Mouse (Mus musculus) lung, postnatal 25 days (tissue): Measurements from ENCODE around the gene Gjd2.

Experiments used
- DNase-seq: peaks from one replicate; pipeline ENCODE4 v3.0.0; 2022; ENCODE audit warnings: low spot score

Gjd2 gene

DNA sequence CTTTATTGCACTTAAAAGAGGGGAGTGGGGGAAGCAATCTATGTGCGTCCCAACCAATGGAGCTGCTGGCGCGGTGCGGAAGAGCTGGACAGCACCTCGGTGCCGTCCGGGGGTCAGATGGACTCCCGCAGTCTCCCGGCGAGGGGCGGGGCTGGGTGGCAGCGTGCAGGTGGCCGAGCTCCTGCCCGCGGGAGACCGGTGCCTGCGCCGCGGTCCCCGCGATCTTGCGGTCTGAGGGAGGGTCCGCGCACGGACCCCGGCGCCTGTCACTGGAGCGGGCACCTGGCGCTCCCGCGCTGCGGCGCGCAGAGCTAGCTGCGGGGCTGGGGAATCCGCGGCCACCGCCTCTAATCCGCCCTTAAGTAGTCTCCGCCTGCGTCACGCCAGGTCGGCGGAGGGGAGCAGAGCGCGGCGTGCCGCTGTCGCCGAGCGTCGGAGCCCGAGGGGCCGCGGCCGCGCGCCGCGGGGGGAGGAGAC, at the start of gene Gjd2:
Gjd2 (minus strand) TSS at position 325 of the 477 bp plus-strand sequence.
- no peak for DNase-seq

DNA sequence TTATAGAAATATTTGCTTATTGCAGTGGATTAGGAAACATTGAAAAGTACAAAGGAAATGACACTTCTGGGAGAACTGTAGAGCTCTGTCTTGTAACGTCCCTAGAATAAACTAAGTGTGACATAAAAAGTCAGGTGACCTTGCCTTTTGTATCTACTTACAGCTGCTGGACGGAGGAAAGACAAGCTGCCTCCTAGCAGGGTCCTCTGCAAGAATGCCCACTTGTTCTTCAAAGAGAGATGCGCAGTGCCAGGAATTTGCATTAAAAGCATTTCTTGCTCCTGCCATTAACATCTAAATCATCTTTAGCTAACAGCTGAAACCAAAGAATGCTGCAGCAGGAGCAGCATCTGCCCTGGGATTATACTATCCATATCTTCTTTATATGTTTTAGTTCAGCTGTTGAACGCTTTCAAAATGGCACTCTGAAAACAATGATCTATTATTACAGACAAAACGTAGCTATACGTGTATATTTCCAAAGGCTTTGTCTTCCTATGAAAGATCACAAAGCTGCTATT, 46.7 kb upstream of the Gjd2 start:
- DNase-seq, result no peak

DNA sequence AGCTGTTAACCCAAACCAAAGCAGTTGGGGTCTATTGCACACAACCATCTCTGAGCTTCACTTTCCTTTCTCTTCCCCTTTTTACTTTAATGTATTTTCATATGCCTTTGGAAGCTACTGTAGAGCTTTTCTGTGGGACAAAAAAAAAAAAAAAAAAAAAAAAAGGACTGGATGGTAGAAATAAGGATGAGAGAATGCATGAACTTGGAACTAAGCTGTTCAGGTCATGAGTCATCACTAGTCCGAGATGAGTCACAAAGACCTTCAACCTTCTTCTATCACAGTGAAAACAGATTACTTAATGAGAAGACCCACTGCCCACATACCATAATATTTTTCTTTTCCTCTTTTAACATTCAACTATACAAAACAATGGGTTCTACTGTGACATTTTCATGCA, 46.2 kb upstream of the Gjd2 start:
- no peak for DNase-seq

DNA sequence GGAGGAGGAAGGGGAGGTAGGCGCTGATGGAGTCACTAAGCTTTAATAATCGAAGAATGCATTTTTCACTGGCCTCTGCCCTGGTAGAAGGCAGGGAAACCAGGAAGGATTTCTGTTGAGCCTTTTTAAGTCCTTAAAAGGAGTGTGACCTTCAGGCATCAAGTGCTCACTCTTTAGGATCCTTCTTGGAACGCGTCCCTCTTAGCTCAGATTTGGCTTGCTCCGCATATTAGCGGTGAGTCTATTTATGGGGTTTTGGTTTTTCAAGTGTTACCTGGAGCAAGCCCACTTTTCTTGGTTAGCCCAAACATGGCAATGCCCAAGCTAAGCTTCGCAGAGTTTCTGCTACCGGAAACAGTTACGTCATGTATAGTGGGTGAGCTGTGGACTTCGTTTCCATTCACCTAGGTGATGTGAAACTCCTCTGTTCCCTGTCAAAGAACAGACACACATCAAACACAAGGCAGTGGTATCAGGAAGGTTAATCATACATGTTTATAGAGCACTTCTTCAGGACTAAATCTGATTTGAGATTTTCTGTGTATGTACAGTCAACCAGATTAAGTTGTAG, 44.9 kb upstream of the Gjd2 start:
- no peak for DNase-seq

DNA sequence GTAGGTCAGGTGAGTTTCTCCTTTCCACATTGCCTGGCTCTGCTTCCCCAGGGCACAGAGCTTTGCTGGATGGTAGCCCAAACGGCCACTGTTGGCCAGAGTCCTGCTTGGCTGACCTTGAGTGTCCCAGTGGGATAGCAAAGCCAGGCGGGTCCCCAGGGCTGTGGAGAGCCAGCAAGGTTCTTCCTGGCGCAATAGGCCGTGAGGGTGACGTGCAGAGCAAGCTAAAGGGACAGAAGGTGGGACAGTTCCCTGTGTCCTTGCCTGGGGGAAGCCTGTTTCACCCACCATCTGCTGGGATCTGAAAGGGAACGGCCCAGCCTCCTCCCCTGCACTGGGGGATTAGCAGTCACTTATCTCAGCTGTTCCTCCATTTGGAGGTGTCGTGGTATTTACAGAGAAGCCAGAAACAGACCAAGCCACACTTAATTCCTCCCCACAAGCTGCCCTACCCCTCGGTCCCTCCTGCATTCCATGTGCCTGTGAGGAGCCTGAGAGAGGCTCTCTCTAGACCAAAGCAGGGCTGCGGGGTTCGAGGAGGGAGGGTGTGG, 44.0 kb upstream of the Gjd2 start:
- DNase-seq, result no peak

DNA sequence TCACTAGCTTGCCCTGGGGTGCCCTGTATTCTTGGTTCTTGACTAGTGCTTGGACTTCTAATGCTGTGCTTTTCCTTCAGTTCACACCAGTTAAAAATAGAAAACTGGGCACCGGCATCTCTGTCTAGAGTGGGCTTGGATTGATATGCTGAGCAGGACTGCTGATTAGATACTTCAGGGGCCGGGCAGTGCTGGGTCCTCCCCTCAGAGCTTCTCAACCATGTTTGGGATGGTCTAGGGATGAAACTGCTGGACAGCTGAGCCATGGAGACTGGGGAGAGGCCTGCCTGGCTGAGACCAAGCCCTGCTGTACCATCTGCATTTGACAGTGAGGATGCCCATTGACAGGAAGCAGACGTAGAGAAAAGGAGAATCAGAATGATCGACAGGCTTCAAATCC, 40.7 kb upstream of the Gjd2 start:
- DNase-seq, result no peak

DNA sequence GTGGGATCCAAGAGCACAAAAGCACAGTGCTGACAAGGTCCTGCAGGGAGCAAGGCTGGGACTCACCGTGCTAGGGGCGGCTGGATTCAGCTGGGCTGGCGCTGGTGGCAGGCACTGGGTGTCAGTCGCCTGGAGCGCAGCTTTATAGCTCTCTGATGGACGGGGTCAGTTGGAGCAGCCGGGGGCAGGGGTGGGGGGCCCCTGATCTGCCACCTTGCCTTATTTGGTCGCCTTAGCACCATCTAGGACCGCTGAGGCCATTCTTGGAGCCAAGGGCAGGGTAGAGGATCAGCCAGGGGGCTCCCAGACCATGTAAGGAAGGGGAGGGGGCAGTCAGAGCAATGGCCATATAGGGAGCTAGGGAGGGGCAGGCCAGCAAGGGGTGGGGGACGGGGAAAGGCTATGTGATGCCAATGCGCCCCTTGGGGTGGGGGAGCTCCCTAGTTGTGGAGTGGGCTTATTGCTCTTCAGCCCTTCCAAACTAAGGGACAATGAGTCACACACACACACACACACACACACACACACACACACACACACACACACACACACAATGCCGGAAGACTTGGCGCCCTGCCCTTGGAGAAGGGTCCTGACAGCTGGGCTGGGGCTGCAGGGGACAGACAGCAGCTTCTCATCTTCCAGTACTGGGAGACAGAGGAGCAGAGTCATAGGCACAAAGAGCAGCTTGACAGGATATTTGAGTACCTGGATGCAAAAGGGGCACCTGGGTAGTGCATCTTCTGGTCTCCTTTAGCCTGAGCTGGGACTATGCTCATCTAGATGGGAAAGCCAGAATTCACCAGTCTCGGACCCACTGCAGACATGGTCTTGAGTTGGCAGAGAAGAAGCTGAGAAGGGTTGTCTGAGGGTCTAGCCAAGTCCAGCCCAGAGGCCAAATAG, 39.5 kb upstream of the Gjd2 start, which contains the start of gene Actc1:
Actc1 (minus strand) TSS at position 853 of the 903 bp plus-strand sequence.
- no peak for DNase-seq

DNA sequence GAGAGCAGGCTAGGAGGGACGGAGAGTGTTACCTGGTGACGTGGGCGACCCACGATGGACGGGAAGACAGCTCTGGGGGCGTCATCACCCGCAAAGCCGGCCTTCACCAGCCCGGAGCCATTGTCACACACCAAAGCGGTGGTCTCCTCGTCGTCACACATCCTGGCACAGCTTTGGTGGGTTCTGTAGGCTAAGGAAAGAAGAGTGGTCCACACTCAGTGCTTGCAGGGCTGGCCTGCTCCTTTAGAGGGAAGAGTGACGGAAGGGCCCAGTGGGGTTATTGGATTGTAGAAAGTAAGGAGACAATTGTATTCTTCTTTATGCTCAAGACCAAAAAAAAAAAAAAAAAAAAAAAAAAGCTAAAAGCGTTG, 38.4 kb upstream of the Gjd2 start:
- DNase-seq, result no peak

DNA sequence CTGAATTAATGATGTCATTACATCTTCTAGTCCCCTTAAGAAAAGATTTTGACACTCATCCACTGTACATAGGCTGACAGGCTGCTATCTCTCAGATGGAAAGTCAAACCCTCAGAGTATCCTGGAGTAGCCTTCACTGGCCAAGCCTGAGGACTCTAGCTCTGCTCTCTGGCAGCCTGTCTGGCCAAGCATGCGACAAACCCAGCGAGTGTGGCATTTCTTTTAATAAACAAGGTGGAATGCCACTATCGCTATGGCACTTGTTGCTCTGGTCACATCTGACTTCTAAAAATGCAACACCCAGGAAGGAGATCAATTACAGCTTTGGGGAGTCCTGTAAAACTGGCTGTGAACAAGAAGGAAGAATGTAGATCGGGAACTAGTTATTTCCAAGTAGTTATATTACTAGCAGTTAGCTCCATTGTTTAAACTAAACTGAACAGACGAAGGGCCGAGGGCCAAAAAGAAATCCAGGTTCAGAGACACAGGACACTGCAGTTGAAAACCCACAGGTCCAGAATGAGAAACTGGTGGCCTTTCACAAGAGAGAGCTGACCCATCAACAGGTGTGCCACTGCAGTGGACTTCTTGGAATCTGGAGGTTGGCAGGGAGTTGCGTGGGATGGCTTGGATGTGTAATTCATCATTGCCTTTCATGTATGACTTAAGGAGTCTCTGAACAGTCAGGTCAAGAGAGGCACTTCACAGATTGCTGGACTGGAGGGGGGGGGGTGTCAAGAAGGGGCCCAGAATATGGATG, 37.9 kb upstream of the Gjd2 start:
- DNase-seq, result no peak

DNA sequence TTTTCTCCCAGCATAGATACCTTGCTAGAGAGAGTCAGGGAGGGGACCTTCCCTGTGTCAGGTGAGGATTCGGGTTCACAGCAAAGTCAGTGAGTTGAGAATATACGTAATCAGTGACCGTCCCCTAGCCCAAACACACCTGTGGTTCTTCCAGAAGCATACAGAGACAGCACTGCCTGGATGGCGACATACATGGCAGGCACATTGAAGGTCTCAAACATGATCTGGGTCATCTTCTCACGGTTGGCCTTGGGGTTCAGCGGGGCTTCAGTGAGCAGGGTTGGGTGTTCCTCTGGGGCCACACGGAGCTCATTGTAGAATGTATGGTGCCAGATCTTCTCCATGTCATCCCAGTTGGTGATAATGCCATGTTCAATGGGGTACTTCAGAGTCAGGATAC, 36.7 kb upstream of the Gjd2 start:
- DNase-seq, result no peak

DNA sequence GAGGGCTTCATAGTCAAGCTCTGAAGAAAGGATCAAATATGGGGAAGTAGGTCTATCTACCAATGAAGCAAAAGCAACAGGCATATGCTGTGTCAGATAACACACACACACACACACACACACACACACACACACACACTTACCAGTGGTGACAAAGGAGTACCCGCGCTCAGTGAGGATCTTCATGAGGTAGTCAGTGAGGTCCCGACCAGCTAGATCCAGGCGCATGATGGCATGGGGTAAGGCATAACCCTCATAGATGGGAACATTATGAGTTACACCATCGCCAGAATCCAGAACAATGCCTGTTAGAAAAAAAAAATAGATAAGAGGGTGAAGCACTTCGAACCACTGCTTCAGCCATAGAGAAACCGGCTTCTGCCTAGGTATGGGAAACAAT, 36.0 kb upstream of the Gjd2 start:
- no peak for DNase-seq

DNA sequence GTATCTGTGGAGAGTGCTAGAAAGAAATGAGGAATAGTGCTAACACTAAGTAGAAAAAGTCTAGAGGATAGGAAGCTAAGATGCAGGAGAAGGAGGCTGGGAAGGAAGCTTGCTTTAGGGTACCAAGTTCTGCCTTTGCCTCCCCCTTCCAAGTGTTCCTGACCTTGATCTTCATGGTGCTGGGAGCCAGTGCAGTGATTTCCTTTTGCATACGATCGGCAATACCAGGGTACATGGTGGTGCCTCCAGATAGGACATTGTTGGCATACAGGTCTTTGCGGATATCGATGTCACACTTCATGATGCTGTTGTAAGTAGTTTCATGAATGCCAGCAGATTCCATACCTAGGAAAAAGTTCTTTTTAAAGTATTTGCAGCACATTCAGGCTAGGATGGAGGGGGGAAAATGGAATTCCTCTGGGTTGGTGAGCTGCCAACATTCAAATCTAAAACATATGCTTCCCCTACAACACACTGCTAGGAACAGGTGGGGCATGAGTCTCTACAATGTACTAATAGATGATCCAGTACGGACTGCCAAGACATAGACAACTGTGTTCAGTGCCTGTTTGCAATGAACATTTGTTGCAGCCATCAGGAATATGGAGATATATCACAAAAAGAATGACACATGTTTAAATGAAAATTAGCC, 34.7 kb upstream of the Gjd2 start:
- DNase-seq, result no peak

DNA sequence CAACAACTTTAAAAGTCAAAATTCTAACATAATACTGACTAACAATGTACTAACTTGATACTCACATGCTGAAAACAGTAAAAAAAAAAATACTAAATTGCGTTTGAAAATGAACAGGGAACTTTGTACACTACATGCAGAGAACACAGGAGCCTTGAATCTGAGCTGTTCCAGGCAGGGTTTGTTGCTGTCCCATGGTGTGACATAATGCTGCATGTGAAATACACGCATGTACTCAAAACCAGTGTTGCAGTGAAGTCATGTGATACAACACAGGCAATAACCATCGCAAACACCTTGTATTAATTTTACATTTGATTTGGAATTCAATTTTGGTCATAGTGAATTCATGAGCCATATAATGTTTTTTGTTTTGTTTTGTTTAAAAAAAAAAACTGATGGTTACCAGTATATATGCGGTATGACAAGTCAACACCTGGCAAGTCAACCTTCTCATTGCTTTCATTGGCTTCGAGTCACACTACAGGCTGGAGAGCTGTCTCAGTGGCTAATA, 32.8 kb upstream of the Gjd2 start:
- DNase-seq, result no peak

DNA sequence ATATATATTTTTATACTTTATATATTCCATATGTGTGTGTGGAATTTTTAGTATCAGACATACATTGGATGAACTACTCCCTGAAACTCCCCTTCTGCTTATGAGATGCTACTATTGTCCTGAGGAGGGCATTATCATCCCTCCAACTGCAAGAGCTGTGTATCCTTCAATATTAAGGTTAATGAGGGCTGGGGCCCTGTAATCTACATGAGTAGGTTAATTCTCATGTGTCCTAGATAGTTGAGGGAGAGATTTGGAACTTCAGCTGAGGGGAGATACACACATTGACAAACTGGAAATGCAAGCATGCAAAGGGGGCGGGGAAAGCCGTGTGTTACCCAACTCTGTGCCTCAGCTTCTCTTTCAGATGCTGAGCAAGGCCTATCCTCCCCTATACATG, 24.5 kb upstream of the Gjd2 start:
- DNase-seq, result no peak

DNA sequence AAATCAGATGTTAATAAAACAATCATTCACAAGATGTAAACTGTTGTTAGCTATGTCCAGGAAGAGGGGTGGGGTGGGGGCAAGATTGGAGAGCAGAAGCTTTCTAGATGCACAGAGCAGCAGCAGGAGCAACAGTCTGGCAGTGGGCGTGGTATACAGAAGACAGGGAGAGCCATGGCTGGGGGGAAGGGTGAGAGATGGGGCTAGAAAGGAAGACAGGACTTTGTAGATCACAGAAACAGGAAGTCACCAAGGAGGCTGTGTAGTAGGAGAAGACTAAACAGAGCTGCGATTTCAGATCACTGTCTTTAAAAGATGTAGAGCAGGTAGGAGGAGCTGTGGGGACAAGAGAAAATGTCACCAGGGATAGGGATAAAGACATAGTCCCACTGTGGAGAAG, 18.8 kb upstream of the Gjd2 start:
- DNase-seq, result no peak

DNA sequence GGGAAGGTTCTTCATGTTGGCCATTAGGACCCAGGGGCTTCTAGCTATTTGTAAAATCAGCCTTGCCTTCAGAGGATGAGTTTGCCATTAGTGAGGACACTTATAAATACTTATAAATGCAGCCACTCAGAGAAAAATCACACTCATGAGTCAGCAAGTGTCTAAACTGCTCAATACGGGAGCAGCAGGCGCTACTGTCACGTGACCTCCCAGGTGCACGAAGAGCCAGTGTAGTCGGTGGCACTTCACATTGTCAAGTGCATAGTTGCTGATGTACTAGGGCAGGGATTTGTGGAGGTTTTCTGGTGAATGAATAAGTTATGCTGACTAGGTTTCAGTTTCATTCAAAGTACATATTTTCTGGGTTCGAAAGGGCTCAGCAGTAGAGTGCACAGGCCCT, 10.0 kb upstream of the Gjd2 start:
- no peak for DNase-seq

DNA sequence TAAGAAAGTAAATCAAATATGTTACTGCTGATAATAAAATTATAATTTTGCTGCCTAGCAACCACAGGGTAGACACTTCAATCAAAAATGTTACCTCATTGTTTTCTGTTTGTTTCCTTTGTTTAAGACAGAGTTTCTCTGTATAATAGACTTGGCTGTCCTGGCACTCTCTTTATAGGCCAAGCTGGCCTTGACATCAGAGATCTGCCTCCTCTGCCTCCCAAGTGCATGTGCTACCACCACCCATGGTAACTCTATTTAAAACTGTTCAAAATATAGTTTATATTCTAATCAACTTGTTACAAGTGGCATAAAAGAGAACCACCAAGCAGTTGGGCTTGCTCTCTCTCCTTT, 6.8 kb upstream of the Gjd2 start:
- DNase-seq, result no peak

DNA sequence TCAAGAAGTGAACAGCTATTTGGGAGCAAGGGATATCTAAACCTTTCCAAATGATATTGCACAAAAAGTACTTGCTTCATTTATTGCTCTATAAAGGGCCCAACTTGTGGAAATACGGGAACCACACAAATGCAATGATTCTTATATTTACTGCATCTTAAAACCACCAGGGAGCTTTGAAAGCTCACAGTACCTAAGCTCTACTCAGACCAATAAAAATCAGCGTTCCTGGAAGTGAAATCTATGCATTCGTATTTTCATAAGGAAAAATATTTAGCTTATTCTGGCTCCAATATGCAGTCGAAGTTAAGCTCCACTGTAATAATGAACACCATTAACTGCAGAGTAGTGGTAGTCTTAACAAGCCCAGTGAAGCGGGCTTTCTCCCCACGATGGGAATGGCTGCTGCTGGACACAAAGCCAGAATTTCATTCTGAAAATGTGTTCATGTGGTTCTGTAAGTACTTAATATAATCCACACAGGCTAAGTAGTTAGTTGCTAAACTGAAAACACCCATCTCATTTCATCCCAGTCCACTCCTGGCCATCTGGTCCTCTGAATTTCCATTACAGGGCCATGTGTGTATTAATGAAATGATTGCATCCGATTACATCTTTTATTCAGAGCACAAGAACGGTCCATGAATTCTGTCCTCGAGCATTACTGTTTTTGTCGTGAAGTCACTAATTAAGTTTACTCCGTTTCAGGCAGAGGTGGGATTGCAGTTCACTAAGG, 6.2 kb upstream of the Gjd2 start:
- no peak for DNase-seq

DNA sequence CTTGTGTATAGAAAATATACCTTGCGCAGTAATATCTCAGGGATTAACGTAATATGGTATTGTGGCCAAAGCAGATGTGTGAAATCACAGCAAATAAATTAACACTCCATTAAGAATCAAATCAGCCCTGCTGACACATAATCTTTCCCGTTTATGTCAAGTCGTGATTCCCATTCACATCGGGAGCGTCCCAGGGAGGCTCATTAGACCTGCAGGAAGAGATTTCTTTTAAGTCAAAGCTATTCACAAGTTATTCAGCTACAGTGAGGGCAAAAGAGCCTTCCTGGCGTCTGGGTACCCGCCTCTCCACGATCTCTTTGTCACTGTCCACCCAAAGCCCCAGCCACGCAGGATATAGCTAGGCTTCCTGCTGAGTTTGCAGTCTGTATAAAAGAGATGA, 4.7 kb upstream of the Gjd2 start:
- DNase-seq, result no peak

DNA sequence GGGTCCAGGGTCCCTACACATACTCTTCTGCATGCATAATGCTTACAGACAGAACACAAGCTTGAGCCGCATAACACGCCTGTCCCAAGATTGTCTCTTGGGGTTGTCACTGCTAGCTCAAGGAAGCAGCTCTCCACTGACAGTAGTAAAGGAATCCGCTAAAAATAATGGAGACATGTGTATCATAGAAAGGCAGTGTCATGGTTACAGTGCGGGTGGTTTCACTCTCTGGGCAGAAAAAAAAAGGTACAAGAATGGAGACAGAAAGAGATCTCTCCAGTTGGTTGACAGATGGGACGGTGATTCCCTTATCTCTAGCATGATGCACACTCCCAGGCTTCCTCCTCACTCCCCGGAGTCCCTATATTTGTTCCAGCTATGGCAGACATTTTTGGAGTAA, 1.4 kb upstream of the Gjd2 start:
- no peak for DNase-seq

DNA sequence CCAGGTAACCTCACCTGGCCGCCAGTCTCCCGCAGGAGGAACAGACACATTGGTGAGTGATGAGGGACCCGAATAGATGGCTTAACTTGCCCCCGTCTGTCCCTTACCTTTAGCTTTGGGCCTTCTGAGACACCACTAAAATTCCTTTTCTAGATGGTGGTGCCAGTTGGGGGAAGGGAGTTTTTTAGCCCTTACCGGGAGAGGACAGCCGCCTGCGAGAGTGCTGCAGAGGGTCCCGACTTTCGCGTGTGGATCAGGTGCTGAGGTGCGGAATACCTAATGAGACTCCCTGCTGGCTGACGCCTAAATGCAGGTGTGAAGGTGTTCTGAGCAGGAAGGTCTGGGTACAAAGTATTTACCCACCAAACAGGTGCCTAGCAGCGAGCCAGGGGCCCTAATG, 427 bp upstream of the Gjd2 start:
- DNase-seq, result no peak
